Mouse (Mus musculus) forebrain, embryonic 13.5 days (tissue): ENCODE results near the gene Lect2. TPM values are rescaled to one million over a fixed set of nuclear protein-coding genes. Genes with fewer than 3 reads are reported as not detected.

ENCODE experiments used
- ATAC-seq: fragments of 200-750 bp; cut with Nextera tagmentation; 2 replicates; pipeline ENCODE4 v1.8.0; 2017
- H3K27ac ChIP-seq: fragments of 300-500 bp; sonication (generic); 2 replicates; pipeline ENCODE4 v1.5.1; 2015; ENCODE audit warnings: inconsistent platforms, mild to moderate bottlenecking, moderate library complexity
- H3K27me3 ChIP-seq: fragments of 300-500 bp; sonication (generic); 2 replicates; pipeline ENCODE4 v1.6.1; 2015; ENCODE audit warnings: mild to moderate bottlenecking, inconsistent platforms
- H3K36me3 ChIP-seq: fragments of 300-500 bp; sonication (generic); 2 replicates; pipeline ENCODE4 v1.6.1; 2015; ENCODE audit warnings: mild to moderate bottlenecking, inconsistent platforms; ENCODE audit not compliant: poor library complexity, severe bottlenecking
- H3K4me1 ChIP-seq: fragments of 300-500 bp; sonication (generic); 2 replicates; pipeline ENCODE4 v1.6.1; 2015; ENCODE audit warnings: inconsistent platforms
- H3K4me2 ChIP-seq: fragments of 300-500 bp; sonication (generic); 2 replicates; pipeline ENCODE4 v1.6.1; 2015; ENCODE audit warnings: inconsistent platforms, mild to moderate bottlenecking, moderate library complexity
- H3K4me3 ChIP-seq: fragments of 300-500 bp; sonication (generic); 2 replicates; pipeline ENCODE4 v1.5.1; 2015; ENCODE audit warnings: mild to moderate bottlenecking, inconsistent platforms
- H3K9ac ChIP-seq: fragments of 300-500 bp; sonication (generic); 2 replicates; pipeline ENCODE4 v1.6.1; 2015; ENCODE audit warnings: mild to moderate bottlenecking, inconsistent platforms
- H3K9me3 ChIP-seq: fragments of 300-500 bp; sonication (generic); replicated peaks from 2 replicates; pipeline ENCODE4 v1.6.1; 2016; ENCODE audit warnings: inconsistent platforms
- WGBS: fragments of 180-500 bp; shearing (Covaris S2); methylation state at CpG from one replicate; pipeline ENCODE4 v1.1.7; 2015; 5-methylcytosine and 5-hydroxymethylcytosine counted together
- polyA plus RNA-seq: library from polyadenylated mRNA; unstranded; fragments of >200 nt; fragmentation: Nextera tagmentation; extraction: Ambion mirVana; gene quantifications from 2 replicates; pipeline ENCODE4 v1.2.1, GENCODE M21; 2015

Lect2 gene
- polyA plus RNA-seq, 1 experiment from 2014 or later: not detected

- Histone ChIP-seq H3K27ac (peak overlapping the region; percentile 90), H3K9ac (no peak overlapping the region), H3K4me1 (peaks cover 24% of the 10 kb centered on the region), H3K27me3 (no peaks in the 10 kb centered on the region), H3K36me3 (no peaks in the 10 kb centered on the region), H3K4me2 (no peak overlapping the region), H3K4me3 (no peak overlapping the region), H3K9me3 (no peaks in the 10 kb centered on the region)
- peak; percentile 55 for ATAC-seq
- WGBS: 0% methylated on average over 3 of the region's 3 CpGs
These were observed 33.2 kb upstream of the Lect2 start for GRCm38 (mm10) chr13:56581512-56581911.

GRCm38 (mm10) chr13:56580450-56580849 is 32.1 kb upstream of the Lect2 start:
- Histone ChIP-seq H3K4me1 (peaks cover 24% of the 10 kb centered on the region), H3K27ac (no peak overlapping the region), H3K27me3 (no peaks in the 10 kb centered on the region), H3K4me3 (no peak overlapping the region), H3K36me3 (no peaks in the 10 kb centered on the region), H3K4me2 (no peak overlapping the region), H3K9ac (no peak overlapping the region), H3K9me3 (no peaks in the 10 kb centered on the region)
- no peak for ATAC-seq
- 69% methylated on average over 5 of the region's 5 CpGs for WGBS

- no peak overlapping the region for H3K4me2 ChIP-seq
- no peaks in the 10 kb centered on the region for H3K36me3 ChIP-seq
- no peak for ATAC-seq
- H3K9me3 ChIP-seq: no peaks in the 10 kb centered on the region
- H3K4me1 ChIP-seq: peaks cover 21% of the 10 kb centered on the region
- no peak overlapping the region for H3K27ac ChIP-seq
- H3K27me3 ChIP-seq: no peaks in the 10 kb centered on the region
- 86% methylated on average over 5 of the region's 5 CpGs for WGBS
- H3K9ac ChIP-seq: no peak overlapping the region
- H3K4me3 ChIP-seq: no peak overlapping the region
These were observed 29.8 kb upstream of the Lect2 start for GRCm38 (mm10) chr13:56578097-56578496.

- 68% methylated on average over 12 of the region's 12 CpGs for WGBS
- Histone ChIP-seq H3K4me3 (no peak overlapping the region), H3K9ac (no peak overlapping the region), H3K9me3 (no peaks in the 10 kb centered on the region), H3K4me2 (no peak overlapping the region), H3K27ac (no peak overlapping the region), H3K27me3 (no peaks in the 10 kb centered on the region), H3K36me3 (no peaks in the 10 kb centered on the region), H3K4me1 (peaks cover 1% of the 10 kb centered on the region; the same call in 1 of the 2 replicates)
- no peak for ATAC-seq
These were observed 27.5 kb upstream of the Lect2 start for GRCm38 (mm10) chr13:56575701-56576321.

GRCm38 (mm10) chr13:56575074-56575473 is 26.8 kb upstream of the Lect2 start:
- WGBS: 72% methylated on average over 4 of the region's 4 CpGs
- no peak overlapping the region for H3K4me2 ChIP-seq
- no peak overlapping the region for H3K4me3 ChIP-seq
- H3K4me1 ChIP-seq: no peaks in the 10 kb centered on the region
- H3K27me3 ChIP-seq: no peaks in the 10 kb centered on the region
- H3K27ac ChIP-seq: no peak overlapping the region
- no peaks in the 10 kb centered on the region for H3K36me3 ChIP-seq
- no peaks in the 10 kb centered on the region for H3K9me3 ChIP-seq
- H3K9ac ChIP-seq: no peak overlapping the region
- no peak for ATAC-seq

GRCm38 (mm10) chr13:56571645-56572044 is 23.3 kb upstream of the Lect2 start:
- no peak for ATAC-seq
- no peak overlapping the region for H3K4me2 ChIP-seq
- H3K36me3 ChIP-seq: no peaks in the 10 kb centered on the region
- H3K4me3 ChIP-seq: no peak overlapping the region
- H3K27me3 ChIP-seq: no peaks in the 10 kb centered on the region
- no peaks in the 10 kb centered on the region for H3K4me1 ChIP-seq
- 92% methylated on average over 8 of the region's 8 CpGs for WGBS
- no peak overlapping the region for H3K27ac ChIP-seq
- no peak overlapping the region for H3K9ac ChIP-seq
- H3K9me3 ChIP-seq: no peaks in the 10 kb centered on the region

- no peak overlapping the region for H3K27ac ChIP-seq
- no peaks in the 10 kb centered on the region for H3K27me3 ChIP-seq
- no peak overlapping the region for H3K4me2 ChIP-seq
- no peaks in the 10 kb centered on the region for H3K4me1 ChIP-seq
- H3K36me3 ChIP-seq: no peaks in the 10 kb centered on the region
- no peaks in the 10 kb centered on the region for H3K9me3 ChIP-seq
- H3K9ac ChIP-seq: no peak overlapping the region
- 79% methylated on average over 10 of the region's 10 CpGs for WGBS
- no peak for ATAC-seq
- H3K4me3 ChIP-seq: no peak overlapping the region
These were observed 18.0 kb upstream of the Lect2 start for GRCm38 (mm10) chr13:56566336-56566735.

- Histone ChIP-seq H3K4me1 (no peaks in the 10 kb centered on the region), H3K36me3 (no peaks in the 10 kb centered on the region), H3K9ac (no peak overlapping the region), H3K9me3 (no peaks in the 10 kb centered on the region), H3K27ac (no peak overlapping the region), H3K4me3 (no peak overlapping the region), H3K4me2 (no peak overlapping the region), H3K27me3 (no peaks in the 10 kb centered on the region)
- WGBS: 41% methylated on average over 6 of the region's 6 CpGs
- no peak for ATAC-seq
These were observed 14.8 kb upstream of the Lect2 start for GRCm38 (mm10) chr13:56563075-56563474.

GRCm38 (mm10) chr13:56561129-56561528 is 12.8 kb upstream of the Lect2 start:
- Histone ChIP-seq H3K27ac (no peak overlapping the region), H3K9ac (no peak overlapping the region), H3K36me3 (no peaks in the 10 kb centered on the region), H3K4me2 (no peak overlapping the region), H3K9me3 (no peaks in the 10 kb centered on the region), H3K4me1 (no peaks in the 10 kb centered on the region; the same call in 1 of the 2 replicates), H3K4me3 (no peak overlapping the region), H3K27me3 (no peaks in the 10 kb centered on the region)
- WGBS: 70% methylated on average over 8 of the region's 8 CpGs
- ATAC-seq: no peak

GRCm38 (mm10) chr13:56559841-56560370 is 11.6 kb upstream of the Lect2 start:
- H3K9ac ChIP-seq: no peak overlapping the region
- WGBS: 71% methylated on average over 6 of the region's 6 CpGs
- no peaks in the 10 kb centered on the region for H3K27me3 ChIP-seq

GRCm38 (mm10) chr13:56558811-56559210 is 10.5 kb upstream of the Lect2 start:
- ATAC-seq: no peak
- Histone ChIP-seq H3K36me3 (no peaks in the 10 kb centered on the region), H3K27ac (no peak overlapping the region), H3K4me3 (no peak overlapping the region), H3K9me3 (no peaks in the 10 kb centered on the region), H3K27me3 (no peaks in the 10 kb centered on the region), H3K9ac (no peak overlapping the region), H3K4me2 (no peak overlapping the region), H3K4me1 (peaks cover 12% of the 10 kb centered on the region)
- WGBS: 39% methylated on average over 3 of the region's 3 CpGs

More at GRCm38 (mm10) chr13:56559841-56560370, 11.6 kb upstream of the Lect2 start:
- no peak for ATAC-seq
- no peak overlapping the region for H3K27ac ChIP-seq
- H3K9me3 ChIP-seq: no peaks in the 10 kb centered on the region
- H3K36me3 ChIP-seq: no peaks in the 10 kb centered on the region
- peaks cover under 1% of the 10 kb centered on the region; the same call in 1 of the 2 replicates for H3K4me1 ChIP-seq
- no peak overlapping the region for H3K4me3 ChIP-seq
- no peak overlapping the region for H3K4me2 ChIP-seq

GRCm38 (mm10) chr13:56556701-56557100 is 8.4 kb upstream of the Lect2 start:
- Histone ChIP-seq H3K4me3 (no peak overlapping the region), H3K4me2 (no peak overlapping the region), H3K36me3 (no peaks in the 10 kb centered on the region), H3K9ac (no peak overlapping the region), H3K27me3 (no peaks in the 10 kb centered on the region), H3K27ac (no peak overlapping the region), H3K4me1 (peaks cover 12% of the 10 kb centered on the region), H3K9me3 (no peaks in the 10 kb centered on the region)
- 84% methylated on average over 3 of the region's 3 CpGs for WGBS
- no peak for ATAC-seq

GRCm38 (mm10) chr13:56555957-56556356 is 7.7 kb upstream of the Lect2 start:
- Histone ChIP-seq H3K27me3 (no peaks in the 10 kb centered on the region), H3K4me2 (no peak overlapping the region), H3K9me3 (no peaks in the 10 kb centered on the region), H3K27ac (no peak overlapping the region), H3K4me1 (peaks cover 12% of the 10 kb centered on the region), H3K36me3 (no peaks in the 10 kb centered on the region), H3K9ac (no peak overlapping the region), H3K4me3 (no peak overlapping the region)
- no peak for ATAC-seq
- WGBS: 4% methylated on average over 1 of the region's 1 CpGs
